Mouse (Mus musculus): Measurements from ENCODE around the gene Dapk1.

Dapk1 gene

DNA sequence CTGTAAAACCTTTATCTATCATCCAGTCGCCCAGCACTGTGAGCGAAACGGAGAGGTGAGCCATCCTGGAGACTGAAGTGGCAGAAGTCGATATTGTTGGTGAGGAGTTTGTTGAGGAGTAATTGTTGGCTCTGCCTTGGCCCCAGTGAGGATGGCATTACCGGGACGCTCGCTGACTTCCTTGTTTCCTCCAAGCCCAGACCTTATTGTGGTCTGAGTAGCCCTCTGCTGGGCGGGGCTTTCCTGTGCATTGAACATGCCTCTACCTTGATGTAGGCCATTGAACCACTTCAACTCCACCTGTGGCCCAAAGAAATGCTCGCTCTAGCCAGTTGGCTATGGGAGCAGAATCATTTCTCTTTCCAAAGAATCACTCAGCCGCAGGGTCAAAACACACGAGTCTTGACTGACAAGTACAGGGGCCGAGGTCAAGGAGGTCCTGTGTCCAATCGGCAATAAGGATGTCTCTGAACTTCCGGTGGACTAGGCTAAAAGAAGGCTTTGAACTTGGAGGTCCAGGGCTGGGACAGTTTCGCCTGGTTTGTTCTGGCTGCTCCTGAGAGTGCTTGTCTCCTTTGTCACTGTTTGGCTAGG lies 13.4 kb downstream of the Dapk1 start:
- DNase-seq (ENCODE audit: low spot score in 2 of 2) = no peak

DNA sequence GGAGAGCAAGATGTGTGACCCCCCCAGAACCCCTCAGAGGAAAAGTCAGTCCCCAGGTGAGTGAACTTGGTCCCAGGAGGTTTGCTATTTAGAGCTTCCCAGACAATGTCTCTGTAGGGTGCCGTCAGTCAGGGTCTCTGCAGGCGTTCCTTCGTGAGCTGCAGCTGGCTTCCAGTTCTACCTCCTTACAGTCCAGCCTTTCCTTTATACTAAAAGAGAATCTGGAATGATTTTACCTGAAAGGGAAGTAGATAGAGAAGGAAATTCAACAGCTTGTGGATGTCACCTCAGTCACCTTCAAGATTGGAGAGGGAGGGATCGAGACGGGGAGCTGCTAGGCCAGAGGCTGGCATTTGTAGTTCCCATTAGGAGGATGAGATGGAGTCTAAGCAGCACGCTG lies 14.3 kb downstream of the Dapk1 start:
- DNase-seq (ENCODE audit: low spot score in 2 of 2) = no peak

DNA sequence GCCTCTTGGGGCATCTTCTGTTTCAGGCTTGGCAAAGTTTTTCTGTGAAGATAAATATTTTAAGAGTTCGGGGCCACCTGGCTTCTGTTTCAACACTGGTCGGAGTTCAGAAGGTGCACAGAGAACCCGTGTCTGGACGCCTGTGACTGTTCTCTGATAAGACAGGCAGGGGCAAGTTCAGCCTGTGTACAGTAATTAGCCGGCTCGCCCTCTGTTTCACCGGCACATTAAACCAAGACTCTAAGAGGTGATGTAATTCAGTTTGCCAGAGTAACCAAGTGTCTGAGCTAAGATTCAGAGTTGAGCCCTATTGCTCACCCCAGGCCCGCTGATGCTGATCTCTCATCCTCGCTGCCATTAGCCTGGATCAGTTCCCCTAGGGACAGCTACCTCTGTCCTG lies 16.5 kb downstream of the Dapk1 start:
- DNase-seq (ENCODE audit: low spot score in 2 of 2) = no peak

DNA sequence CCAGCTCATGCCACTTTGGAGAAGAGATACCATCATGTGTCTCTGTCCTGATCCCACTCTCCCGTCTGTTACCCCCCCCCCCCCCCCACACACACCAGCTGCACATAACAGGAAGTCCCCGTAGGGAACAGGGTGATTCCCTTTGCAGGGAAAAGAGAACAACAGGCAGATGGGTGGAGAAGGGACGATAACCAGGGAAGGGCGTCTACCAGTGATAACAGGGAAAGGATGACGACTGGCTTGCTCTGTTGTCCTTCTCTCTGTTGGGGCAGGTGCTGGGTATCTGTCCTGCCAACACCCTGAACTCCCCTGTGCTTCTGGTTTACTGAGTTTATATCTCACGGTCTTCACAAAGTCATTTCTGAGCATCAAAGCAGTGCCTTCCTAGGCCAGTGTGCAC lies 18.0 kb downstream of the Dapk1 start:
- no peak for DNase-seq (ENCODE audit: low spot score in 2 of 2)

DNA sequence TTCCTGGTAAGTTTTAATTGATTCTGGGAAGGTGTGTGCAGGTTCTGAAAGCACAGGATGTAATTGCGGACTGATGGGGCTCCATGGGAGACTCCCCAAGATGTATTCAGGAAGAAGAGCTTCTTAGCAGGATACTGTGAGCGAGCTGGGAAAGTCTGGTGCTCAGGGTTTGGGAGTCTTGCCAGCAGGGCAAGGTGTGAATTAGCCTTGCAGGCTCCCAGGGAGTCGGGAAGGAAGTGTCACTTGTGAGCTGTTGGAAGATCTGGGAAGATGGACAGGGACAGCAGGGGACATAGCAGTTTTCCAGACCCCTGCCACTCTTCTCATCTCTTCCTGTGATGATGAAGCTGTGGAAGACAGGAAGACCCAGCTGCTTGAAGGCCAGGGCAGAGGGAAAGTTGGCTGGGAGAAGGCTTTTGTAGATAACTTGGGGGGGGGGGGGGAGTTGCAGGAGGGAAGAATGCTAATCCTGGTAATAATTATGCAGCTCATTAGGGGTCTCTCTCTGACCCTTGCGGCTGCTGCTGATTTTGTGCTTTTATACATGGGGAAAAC lies 19.7 kb downstream of the Dapk1 start:
- DNase-seq (ENCODE audit: low spot score in 2 of 2) = no peak

DNA sequence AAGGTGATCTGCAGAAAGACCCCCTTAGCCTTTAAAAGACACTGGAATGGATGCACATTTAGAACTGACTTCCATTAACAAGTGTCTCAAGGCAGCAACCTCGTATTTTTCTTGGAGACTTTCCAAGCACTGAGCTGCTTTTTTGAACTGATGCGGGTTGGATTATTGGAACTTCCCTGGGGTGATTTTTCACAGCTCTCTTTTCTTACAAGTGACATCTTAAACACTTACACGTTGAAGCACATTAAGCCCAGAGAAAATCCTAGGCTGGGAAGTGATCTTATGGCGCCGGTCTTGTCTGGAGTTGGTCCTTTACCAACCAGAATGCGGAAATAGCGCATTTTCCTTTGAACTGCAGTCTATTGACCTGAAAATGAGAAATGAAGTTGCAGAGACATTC lies 23.8 kb downstream of the Dapk1 start:
- no peak for DNase-seq (ENCODE audit: low spot score in 2 of 2)

DNA sequence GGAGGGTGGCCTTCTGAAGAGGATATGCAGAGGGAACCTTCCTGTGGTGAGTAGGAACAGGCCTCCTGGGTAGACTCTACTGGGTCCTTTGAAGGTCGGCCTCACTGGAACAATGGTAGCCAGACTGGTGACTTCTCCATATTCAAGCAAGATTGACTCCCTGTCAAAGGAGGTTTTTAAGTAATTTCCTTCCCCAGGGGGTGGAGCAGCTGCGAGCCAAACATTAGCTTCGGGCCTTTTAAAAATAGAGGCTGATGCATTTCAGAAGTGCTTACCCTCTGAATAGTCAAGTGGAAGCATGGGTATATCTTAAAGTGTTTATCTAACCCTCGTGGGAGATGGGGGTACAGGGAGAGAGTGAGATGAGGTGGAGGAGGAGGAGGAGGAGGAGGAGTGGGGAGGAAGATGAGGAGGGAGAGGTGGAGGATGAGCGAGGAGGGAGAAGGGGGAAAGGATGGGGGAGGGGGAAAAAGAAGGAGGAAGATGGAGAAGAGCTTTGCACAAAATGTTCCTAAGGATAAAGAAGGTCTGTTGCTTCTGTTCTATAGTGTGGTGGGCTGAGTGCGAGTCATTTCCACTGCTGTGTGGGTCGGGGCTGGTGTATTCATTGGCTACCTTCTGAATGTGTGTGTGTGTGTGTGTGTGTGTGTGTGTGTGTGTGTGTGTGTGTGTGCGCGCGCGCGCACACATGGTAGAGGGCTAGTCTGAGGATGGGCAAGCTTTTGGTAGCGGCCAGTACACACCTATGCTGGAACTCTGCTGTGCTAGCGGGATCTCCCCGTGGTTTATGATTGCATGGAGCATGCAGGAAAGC lies 26.3 kb downstream of the Dapk1 start:
- DNase-seq (ENCODE audit: low spot score in 2 of 2) = no peak

DNA sequence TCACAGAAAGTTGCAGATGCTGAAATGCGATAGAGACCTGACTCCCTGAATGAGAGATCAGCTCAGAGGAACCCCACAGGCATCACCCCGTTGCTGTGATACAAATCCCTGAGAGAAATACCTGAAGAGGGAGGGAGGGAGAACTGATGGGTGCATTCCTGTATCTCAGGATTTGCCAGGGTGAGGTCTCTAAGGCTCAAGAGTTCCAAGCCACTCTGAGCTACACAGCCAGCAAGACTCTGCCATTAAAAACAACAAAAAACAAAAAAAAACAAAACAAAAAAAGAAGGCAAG lies 26.9 kb downstream of the Dapk1 start:
- DNase-seq (ENCODE audit: low spot score in 2 of 2) = no peak

DNA sequence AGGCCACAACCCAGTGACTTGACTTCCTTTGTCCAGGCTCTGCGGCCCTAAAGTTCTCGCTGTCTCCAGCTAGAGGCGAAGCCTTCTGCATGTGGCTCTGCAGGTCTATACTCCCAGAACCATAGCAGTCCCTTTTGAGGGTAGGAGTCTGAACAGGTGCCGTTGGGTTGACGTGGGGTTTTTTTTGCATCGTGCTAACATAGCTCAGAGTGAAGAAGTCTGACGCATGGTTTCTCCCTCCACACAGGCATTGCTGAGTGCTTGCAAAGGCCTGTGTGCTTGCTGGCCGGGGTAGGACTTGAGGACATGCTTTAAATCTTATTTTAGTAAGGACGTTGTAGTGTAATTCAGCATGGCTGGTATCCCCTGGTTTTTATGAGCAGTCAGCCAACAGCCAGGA lies 27.7 kb downstream of the Dapk1 start:
- DNase-seq (ENCODE audit: low spot score in 2 of 2) = no peak

DNA sequence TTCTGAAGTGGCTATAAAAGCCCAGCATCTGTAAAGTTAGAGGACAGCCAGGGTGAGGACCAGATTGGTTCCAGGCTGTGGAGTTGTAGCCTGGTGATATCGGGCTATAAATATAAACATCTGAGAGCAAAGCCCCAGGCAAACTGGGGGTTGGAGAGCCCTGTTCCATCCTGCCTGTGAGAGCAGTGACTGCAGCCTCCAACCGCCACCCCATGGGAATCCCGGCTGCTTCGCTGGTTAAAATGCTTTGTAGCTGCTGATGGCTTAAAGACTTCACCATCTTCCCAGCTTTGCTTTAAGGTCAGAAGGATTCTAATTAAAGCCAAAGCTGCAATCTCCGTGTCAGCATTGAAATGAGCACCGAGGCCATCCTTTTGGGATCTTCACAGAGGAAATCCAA lies 32.2 kb downstream of the Dapk1 start:
- no peak for DNase-seq (ENCODE audit: low spot score in 2 of 2)

DNA sequence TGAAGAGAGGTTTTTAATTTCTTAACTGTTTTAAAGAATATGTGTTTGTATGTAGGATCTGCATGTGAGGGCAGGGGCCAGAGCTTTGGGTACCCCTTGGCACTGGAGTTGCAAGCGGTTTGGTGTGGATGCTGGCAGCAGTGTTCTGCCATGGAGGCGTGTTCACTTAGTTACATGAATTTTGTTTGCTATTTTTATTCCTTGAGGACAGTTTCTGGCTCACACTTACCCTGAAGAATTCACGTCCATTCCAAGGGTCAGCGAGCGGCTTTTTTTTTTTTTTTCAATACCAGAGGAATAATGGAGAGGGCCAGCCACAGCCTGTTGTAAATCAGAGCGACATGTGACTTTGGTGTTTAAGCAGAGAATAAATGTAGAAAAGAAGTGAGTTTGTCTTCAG lies 33.9 kb downstream of the Dapk1 start:
- DNase-seq (ENCODE audit: low spot score in 2 of 2) = no peak

DNA sequence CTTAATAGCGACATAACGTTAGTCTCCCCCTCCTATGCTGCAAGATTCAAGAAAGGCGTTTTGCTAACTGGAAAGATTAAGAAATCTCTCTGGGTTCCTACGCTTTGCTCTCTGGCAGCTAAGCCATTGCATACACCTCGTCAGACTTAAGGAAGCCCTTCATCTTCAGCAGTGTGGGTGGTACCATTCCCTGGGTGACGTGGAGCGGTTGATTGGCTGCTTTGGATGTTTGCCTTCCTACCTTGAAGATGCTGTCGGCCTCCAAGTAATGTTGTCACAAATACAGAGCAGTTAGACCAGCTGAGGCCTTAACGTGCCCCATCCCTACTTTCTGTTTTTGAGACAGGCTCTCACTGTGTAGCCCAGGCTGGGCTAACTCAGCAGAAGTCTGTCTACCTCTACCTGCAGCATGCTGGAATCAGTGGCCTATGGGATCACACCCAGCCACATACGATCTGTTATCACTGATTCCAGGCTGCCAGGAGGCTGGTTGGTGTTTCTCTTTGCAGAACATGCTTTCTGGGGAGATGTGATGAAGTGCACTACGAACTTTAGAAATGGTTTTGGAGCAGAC lies 37.8 kb downstream of the Dapk1 start:
- DNase-seq (ENCODE audit: low spot score in 2 of 2) = no peak

DNA sequence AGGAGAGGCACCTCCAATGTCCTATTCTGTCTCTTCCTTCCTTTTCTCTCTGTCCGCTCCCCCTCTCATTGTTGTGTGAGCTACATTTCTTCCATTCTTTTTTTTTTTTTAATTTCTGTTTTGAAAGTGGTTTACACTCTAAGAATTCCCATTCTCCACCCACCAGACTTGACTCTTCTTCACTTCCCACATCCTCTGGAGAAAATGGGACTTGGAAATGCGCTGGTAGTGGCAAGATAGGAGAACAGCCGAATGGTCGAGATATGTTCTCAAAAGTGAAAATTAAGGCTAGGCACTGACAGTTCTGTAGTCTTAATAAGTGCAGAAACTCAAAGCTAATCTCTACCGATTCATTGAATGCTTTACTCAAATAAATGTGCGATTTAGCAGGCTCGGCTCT lies 38.7 kb downstream of the Dapk1 start:
- no peak for DNase-seq (ENCODE audit: low spot score in 2 of 2)

DNA sequence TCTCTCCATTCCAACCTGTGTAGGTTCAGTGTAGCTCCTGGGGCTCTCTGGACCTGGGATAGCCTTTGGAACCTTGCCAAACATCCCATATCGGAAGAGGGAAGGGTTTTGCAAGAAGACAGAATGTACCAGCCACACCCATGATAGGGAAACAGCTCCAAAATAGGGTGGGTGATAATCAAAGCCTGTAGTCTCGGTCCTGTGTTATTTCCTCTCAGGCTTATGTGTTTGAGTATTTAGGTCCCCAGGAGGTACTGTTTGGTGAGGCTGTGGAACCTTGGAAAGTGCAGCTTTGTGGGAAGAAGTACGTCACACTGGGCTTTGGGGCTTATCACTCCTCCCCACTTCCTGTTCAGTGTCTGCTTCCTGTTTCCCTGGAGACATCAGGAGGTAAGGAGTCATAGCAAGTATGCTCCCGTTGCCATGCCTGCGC lies 42.7 kb downstream of the Dapk1 start:
- DNase-seq (ENCODE audit: low spot score in 2 of 2) = no peak

DNA sequence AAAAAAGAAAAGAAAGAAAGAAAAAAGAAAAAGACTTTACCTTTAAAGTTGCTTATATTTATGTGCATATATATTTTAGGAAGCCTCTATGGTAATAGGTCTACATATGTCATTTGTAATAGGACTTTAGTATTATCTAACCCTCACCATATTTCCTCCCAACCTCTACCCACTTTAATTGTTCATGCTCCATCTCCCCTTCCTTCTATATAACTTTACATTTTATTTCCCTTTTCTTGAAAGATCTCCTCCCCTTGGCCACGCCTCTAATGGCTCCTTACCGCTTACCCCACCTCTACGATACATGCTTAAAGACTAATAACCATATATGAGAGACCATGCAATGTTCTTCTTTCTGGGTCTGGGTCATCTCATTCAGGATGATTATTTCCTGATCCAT lies 45.0 kb downstream of the Dapk1 start:
- no peak for DNase-seq (ENCODE audit: low spot score in 2 of 2)

DNA sequence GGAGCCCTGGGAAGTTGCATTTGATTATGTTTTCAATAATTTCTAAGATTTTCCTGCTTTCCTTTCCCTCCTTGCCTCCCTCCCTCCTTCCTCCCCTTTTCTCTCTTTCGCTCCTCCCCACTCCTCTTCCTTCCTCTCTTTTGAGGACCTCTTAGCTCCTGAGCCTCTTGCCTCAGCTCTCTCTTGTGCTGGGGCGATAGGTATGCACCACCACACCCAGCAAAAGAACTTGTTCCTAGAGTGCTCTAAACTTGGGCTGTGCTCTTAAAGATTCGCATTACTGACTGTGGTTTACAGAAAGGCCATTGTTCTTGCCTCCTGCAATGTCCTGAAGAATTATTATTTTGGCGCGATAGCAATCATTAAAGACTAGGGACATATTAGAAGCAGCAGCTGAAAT lies 46.6 kb downstream of the Dapk1 start:
- no peak for DNase-seq (ENCODE audit: low spot score in 2 of 2)

DNA sequence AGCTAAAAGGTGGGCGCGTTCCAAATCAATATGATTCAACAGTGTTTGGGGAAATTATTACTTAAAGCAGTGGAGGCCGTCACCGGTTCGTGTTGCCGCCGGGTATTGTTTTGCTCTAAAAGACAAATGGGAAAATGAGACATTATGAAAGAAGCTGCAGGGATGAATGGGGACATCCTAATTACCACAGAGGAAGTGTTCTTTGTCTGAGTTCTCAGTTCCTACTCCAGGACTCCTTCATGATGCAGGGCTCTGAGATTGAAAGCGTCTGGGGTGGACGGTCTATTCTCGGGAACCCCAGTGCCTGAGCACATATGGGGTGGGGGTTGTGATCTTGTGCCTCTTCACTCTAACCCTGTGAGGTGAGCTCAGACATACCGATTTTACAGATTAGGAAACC lies 48.3 kb downstream of the Dapk1 start:
- no peak for DNase-seq (ENCODE audit: low spot score in 2 of 2)

DNA sequence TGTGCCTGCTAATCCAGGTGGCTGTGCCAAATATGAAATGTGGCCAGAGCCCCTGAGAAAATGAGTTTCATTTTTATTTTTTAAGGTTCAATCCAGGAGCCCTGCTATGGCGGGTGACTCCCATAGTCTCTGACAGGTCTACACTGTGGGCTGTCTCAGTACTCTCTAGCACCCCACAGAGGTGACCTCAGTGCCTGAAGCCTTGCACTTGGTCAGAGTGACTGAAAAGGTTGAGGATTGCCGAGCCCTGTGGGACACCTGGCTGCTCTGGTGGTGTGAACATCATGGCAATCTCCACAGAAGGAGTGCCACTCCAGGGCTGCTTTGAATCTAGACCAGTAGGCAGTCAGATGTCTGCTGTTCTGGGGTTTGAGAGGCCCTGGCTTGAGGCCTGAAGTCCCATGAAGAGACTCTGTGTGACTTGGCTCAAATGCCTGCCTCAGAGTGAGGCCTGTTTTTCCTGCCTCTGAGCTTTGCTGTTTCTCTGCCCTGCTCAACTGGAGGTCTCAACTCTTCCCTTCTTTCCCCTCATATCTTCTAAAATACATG lies 52.3 kb downstream of the Dapk1 start:
- no peak for DNase-seq (ENCODE audit: low spot score in 2 of 2)

DNA sequence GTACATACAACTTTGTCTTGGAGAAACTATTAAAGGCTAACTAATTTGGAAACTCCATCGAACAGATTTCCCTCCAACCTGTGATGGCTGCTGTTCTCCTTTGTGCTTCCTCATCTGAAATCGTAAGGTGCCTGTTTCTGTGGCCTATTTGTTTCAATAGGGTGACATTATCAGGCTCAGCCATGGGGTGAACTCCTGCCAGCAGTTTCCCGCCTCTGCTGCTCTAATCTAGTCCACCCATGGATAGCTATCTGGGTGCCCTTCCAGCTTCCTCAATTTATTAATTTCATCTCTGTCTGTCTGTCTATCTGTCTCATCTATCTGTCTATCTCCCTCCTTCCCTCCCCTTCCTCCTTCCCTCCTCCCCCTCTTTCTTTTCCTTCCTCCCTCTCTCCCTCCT lies 53.5 kb downstream of the Dapk1 start:
- no peak for DNase-seq (ENCODE audit: low spot score in 2 of 2)

DNA sequence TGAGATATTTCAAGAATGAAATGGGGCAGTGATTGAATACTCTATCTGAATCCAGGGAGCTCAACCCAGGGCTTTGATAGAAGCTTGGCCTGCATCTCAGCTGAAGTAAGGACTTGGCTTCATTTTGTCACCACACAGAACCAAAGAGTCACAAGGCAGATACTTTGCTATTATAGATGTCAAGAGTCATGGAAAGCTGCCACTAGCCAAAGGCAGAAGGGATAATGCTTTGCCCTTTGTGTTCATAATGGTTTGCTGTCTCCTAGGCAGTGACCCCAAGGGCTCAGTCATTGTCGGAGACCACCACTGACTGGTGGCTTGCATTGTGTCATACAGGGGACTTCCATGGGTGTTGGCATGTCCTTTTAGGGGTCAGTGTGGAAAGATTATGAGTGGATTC lies 57.9 kb downstream of the Dapk1 start:
- DNase-seq (ENCODE audit: low spot score in 2 of 2) = no peak

DNA sequence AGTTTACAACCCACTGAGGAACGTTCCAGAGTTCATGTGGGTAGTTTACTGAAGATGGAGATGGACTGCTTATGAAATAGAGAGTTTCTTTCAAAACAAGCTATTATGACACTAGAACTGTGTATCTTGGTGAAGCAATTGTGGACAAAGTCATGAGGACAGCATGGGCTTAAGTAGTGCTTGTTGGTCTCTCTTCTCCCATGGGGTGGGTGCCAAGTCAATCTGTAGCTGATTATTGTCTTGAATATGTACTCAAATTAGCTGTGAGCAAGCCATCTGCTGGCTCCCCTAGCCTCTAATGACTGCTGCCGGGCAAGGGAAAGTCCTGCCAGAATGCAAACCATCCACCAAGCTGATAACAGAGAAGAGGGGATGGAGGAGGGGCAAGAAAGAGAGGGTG lies 58.3 kb downstream of the Dapk1 start:
- no peak for DNase-seq (ENCODE audit: low spot score in 2 of 2)

DNA sequence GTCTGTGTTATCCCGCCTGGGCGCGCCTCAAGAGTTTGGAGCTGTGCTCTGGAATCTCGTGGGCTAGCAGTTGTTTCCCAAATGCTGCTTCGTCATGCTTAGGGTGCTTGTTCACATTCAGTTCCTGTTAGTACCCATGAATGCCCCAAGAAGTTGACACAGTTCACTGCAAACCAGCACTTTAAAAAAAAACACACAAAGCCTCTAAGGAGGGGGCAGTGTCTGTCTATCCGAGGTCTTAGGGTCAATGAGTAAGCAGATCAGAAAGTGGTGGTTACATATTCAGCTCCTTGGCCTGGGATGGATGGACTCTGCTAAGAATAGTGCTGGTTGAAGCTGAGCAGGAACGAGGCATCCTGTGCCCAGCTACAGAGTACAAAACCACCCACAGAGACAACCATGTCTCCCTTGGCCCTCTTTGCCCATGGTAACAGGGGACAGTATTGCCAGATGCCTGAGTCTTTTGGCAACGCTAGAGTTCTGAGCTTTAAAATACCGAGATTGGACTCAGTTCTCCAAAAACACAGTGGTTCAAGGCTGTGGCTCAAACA lies 59.0 kb downstream of the Dapk1 start:
- no peak for DNase-seq (ENCODE audit: low spot score in 2 of 2)

All from spleen, postnatal 14 days (tissue).